9 mouse cellular contexts compared by ENCODE assay signal in the genomic region with DNA sequence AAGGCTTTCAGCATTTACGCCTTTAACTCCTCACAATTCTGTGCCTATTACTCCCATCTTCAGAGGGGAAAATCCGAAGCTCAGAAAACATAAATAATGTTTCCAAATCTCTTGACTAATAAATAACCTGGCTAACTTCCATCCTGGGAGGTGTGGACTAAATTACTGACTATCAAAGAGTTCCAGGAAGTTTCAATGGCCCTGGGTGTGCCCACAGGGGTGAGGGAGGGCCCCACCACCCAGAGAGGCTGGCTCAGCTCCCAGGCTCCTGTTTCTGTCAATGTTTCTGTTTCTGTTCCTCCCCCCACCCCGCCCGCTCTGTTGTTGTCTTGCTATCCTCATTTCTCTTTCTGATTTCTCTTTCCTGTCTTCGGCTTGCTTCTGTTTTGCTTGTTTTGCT.
DNase-seq lines count a peak whose midpoint lies in the region; ATAC-seq and TF ChIP-seq lines count a peak whose summit lies in the region.
"Had no signal": no experiment of that assay in that cellular context is flagged by ENCODE, and none has a peak within 500 bp of the region (broad histone marks: within the 10 kb centered on the region; RNA-seq: fewer than 3 reads in every experiment).

No protein-coding gene starts in this region.

- no peak for TF ChIP-seq CTCF in MEL (IDR thresholded peaks at IDR 0.05 in 2 of 3, conservative IDR thresholded peaks at IDR 0.05 in 1 of 3; ENCODE audit: control insufficient read depth in 1 of 3, insufficient read depth in 1 of 3, low read depth in 2 of 3, low read length in 3 of 3, poor library complexity in 1 of 3, severe bottlenecking in 1 of 3)

- TF ChIP-seq EP300 in MEL (IDR thresholded peaks at IDR 0.05; ENCODE audit: low read depth in 1 of 2, low read length in 2 of 2), result no peak

- H3K79me2 ChIP-seq in MEL (ENCODE audit: control insufficient read depth, insufficient read depth, low read length, poor library complexity), result no peaks in the 10 kb centered on the region

- no peaks in the 10 kb centered on the region for H3K9me3 ChIP-seq in hindbrain, embryonic 10.5 days
- no peaks in the 10 kb centered on the region for H3K9me3 ChIP-seq in hindbrain, embryonic 12.5 days (replicated peaks)
- H3K9me3 ChIP-seq in MEL (replicated peaks; ENCODE audit: insufficient read depth, low read length), result no peaks in the 10 kb centered on the region
- H3K9me3 ChIP-seq in heart, embryonic 10.5 days, result no peaks in the 10 kb centered on the region
- H3K9me3 ChIP-seq in limb, embryonic 15.5 days, result no peaks in the 10 kb centered on the region

- ATAC-seq in hindbrain, embryonic 12.5 days (ENCODE audit: low FRiP score), result no peak
- no peak for ATAC-seq in limb, embryonic 15.5 days (ENCODE audit: insufficient number of reproducible peaks, low FRiP score, low TSS enrichment, low read depth)

- H3K4me1 ChIP-seq in hindbrain, embryonic 10.5 days (replicated peaks), result peaks cover 47% of the 10 kb centered on the region
- H3K4me1 ChIP-seq in hindbrain, embryonic 12.5 days, result peaks cover 37% of the 10 kb centered on the region
- H3K4me1 ChIP-seq in MEL (ENCODE audit: control insufficient read depth in 1 of 2, insufficient read depth in 2 of 2, low read length in 2 of 2), result peaks cover 0 to 20% of the 10 kb centered on the region in 2 experiments; a peak in 3 of 4 replicates
- peaks cover 52% of the 10 kb centered on the region for H3K4me1 ChIP-seq in heart, embryonic 10.5 days
- H3K4me1 ChIP-seq in limb, embryonic 15.5 days, result peaks cover 43% of the 10 kb centered on the region

- H3K27ac ChIP-seq in hindbrain, embryonic 10.5 days, result peak overlapping the region; percentile 40
- H3K27ac ChIP-seq in hindbrain, embryonic 12.5 days, result no peak overlapping the region
- H3K27ac ChIP-seq in MEL (ENCODE audit: control insufficient read depth, low read depth, low read length), result no peak overlapping the region
- H3K27ac ChIP-seq in heart, embryonic 10.5 days, result peak overlapping the region; percentile 56
- 0 out of 2 replicates have a peak overlapping the region, but pooled peaks have one; percentile 7 for H3K27ac ChIP-seq in limb, embryonic 15.5 days
- H3K27ac ChIP-seq: liver, embryonic 14.5 days had no signal

- DNase-seq in hindbrain, embryonic 10.5 days (ENCODE audit: low spot score), result no peak
- peak; percentile 45 for DNase-seq in MEL (ENCODE audit: low read depth, low spot score)
- DNase-seq in heart, embryonic 10.5 days (ENCODE audit: low spot score), result no peak
- peak; percentile 48 for DNase-seq in testis, postnatal 10 days (ENCODE audit: low spot score)
- no peak for DNase-seq in spleen, postnatal 4 days (ENCODE audit: low spot score in 2 of 2)
- no peak for DNase-seq in right cerebral cortex, postnatal 14 days

- TF ChIP-seq POLR2A in MEL (IDR thresholded peaks at IDR 0.05; ENCODE audit: control insufficient read depth in 1 of 2, insufficient read depth in 1 of 2, low read depth in 1 of 2, low read length in 2 of 2, poor library complexity in 1 of 2), result no peak

- 83% methylated on average over 5 of the region's 5 CpGs for WGBS in hindbrain, embryonic 10.5 days
- 78% methylated on average over 5 of the region's 5 CpGs for WGBS in hindbrain, embryonic 12.5 days
- WGBS in heart, embryonic 10.5 days, result 68% methylated on average over 5 of the region's 5 CpGs
- WGBS in limb, embryonic 15.5 days, result 37% methylated on average over 5 of the region's 5 CpGs

- H3K36me3 ChIP-seq in hindbrain, embryonic 10.5 days, result no peaks in the 10 kb centered on the region
- H3K36me3 ChIP-seq in hindbrain, embryonic 12.5 days, result no peaks in the 10 kb centered on the region
- peaks cover 0 to 12% of the 10 kb centered on the region in 2 experiments; a peak in 2 of 4 replicates for H3K36me3 ChIP-seq in MEL (ENCODE audit: control insufficient read depth in 1 of 2, insufficient read depth in 2 of 2, low read length in 2 of 2)
- H3K36me3 ChIP-seq in heart, embryonic 10.5 days, result no peaks in the 10 kb centered on the region
- no peaks in the 10 kb centered on the region for H3K36me3 ChIP-seq in limb, embryonic 15.5 days

- H3K27me3 ChIP-seq in hindbrain, embryonic 10.5 days (ENCODE audit: insufficient read depth, poor library complexity, severe bottlenecking), result no peaks in the 10 kb centered on the region
- H3K27me3 ChIP-seq in hindbrain, embryonic 12.5 days, result no peaks in the 10 kb centered on the region
- peaks cover 0 to 1% of the 10 kb centered on the region in 2 experiments; a peak in 2 of 4 replicates for H3K27me3 ChIP-seq in MEL (ENCODE audit: control insufficient read depth in 1 of 2, insufficient read depth in 2 of 2, low read length in 2 of 2)
- H3K27me3 ChIP-seq in heart, embryonic 10.5 days (ENCODE audit: insufficient read depth, poor library complexity, severe bottlenecking), result no peaks in the 10 kb centered on the region
- no peaks in the 10 kb centered on the region for H3K27me3 ChIP-seq in limb, embryonic 15.5 days

- H3K9ac ChIP-seq in hindbrain, embryonic 12.5 days, result no peak overlapping the region
- H3K9ac ChIP-seq in MEL (ENCODE audit: control insufficient read depth, low read depth, low read length, poor library complexity, severe bottlenecking), result no peak overlapping the region
- H3K9ac ChIP-seq in limb, embryonic 15.5 days, result no peak overlapping the region
- H3K9ac ChIP-seq: liver, embryonic 14.5 days had no signal

- no peak overlapping the region for H3K4me2 ChIP-seq in hindbrain, embryonic 12.5 days (replicated peaks)
- no peak overlapping the region for H3K4me2 ChIP-seq in limb, embryonic 15.5 days

- H3K4me3 ChIP-seq in hindbrain, embryonic 10.5 days, result no peak overlapping the region
- H3K4me3 ChIP-seq in hindbrain, embryonic 12.5 days, result no peak overlapping the region
- H3K4me3 ChIP-seq in MEL (ENCODE audit: control insufficient read depth in 1 of 2, insufficient read depth in 1 of 2, low read depth in 2 of 2, low read length in 2 of 2), result no peak overlapping the region
- H3K4me3 ChIP-seq in heart, embryonic 10.5 days, result no peak overlapping the region
- no peak overlapping the region for H3K4me3 ChIP-seq in limb, embryonic 15.5 days

- TF ChIP-seq RAD21 in MEL (IDR thresholded peaks at IDR 0.05; ENCODE audit: low read depth, low read length), result no peak

TF ChIP-seq in MEL, 35 proteins besides CTCF, POLR2A, EP300 and RAD21:
- TF ChIP-seq SMC3 (IDR thresholded peaks at IDR 0.05; ENCODE audit: low read depth, low read length) (no peak), MAZ (IDR thresholded peaks at IDR 0.05; ENCODE audit: low read depth, low read length) (peak; percentile 31; the same call in 1 of the 2 replicates)

Comparison
In these comparisons a context has a peak if more than half of its experiments do, and no peak if none do; other contexts are left out.
1. H3K27ac ChIP-seq: peak in hindbrain, embryonic 10.5 days (single experiment), heart, embryonic 10.5 days (single experiment) and limb, embryonic 15.5 days (single experiment); none in hindbrain, embryonic 12.5 days (single experiment) and MEL (single experiment).
2. DNase-seq: peak in MEL (single experiment) and testis, postnatal 10 days (single experiment); none in hindbrain, embryonic 10.5 days (single experiment), heart, embryonic 10.5 days (single experiment), spleen, postnatal 4 days (0 of 2) and right cerebral cortex, postnatal 14 days (single experiment).